Mouse (Mus musculus) forebrain, postnatal 0 days (tissue): ENCODE data around the gene Col8a2. TPM values are rescaled to one million over a fixed set of nuclear protein-coding genes. Genes with fewer than 3 reads are reported as not detected.
A peak's percentile ranks its signal among the peaks of the same experiment; 100 is the strongest.

Source experiments
- ATAC-seq: fragments of 200-750 bp; cut with Nextera tagmentation; 2 replicates; pipeline ENCODE4 v1.8.0; 2017; ENCODE audit warnings: mild to moderate bottlenecking, moderate library complexity
- DNase-seq: peaks from one replicate; pipeline ENCODE4 v3.0.0-alpha.2; 2015
- H3K27ac ChIP-seq: fragments of 300-500 bp; sonication (generic); 2 replicates; pipeline ENCODE4 v1.5.1; 2014; ENCODE audit warnings: low read depth, mild to moderate bottlenecking, antibody characterized with exemption, low read length, moderate library complexity, mixed read lengths
- H3K27me3 ChIP-seq: fragments of 300-500 bp; sonication (generic); 2 replicates; pipeline ENCODE4 v1.6.1; 2014; ENCODE audit warnings: mild to moderate bottlenecking, low read length, mixed read lengths; ENCODE audit not compliant: insufficient read depth
- H3K36me3 ChIP-seq: fragments of 300-500 bp; sonication (generic); 2 replicates; pipeline ENCODE4 v1.6.1; 2014; ENCODE audit warnings: mild to moderate bottlenecking, moderate library complexity; ENCODE audit not compliant: insufficient read depth
- H3K4me1 ChIP-seq: fragments of 300-500 bp; sonication (generic); 2 replicates; pipeline ENCODE4 v1.6.1; 2014; ENCODE audit warnings: antibody characterized with exemption; ENCODE audit not compliant: insufficient read depth
- H3K4me2 ChIP-seq: fragments of 300-500 bp; sonication (generic); 2 replicates; pipeline ENCODE4 v1.6.1; 2014; ENCODE audit warnings: low read depth, mild to moderate bottlenecking, moderate library complexity
- H3K4me3 ChIP-seq: fragments of 300-500 bp; sonication (generic); 2 replicates; pipeline ENCODE4 v1.5.1; 2014; ENCODE audit warnings: low read depth, low read length, mixed read lengths
- H3K9ac ChIP-seq: fragments of 300-500 bp; sonication (generic); 2 replicates; pipeline ENCODE4 v1.6.1; 2014; ENCODE audit warnings: mild to moderate bottlenecking
- H3K9me3 ChIP-seq: fragments of 300-500 bp; sonication (generic); 2 replicates; pipeline ENCODE4 v1.6.1; 2016; ENCODE audit warnings: low read length
- CTCF ChIP-seq: sonication (generic); IDR thresholded peaks from 2 replicates; pipeline ENCODE4 v1.5.1; 2016; ENCODE audit warnings: antibody characterized with exemption, control low read depth, low read depth
- WGBS: fragments of 180-500 bp; shearing (Covaris S2); extraction: QIAGEN DNeasy Blood & Tissue Kit; methylation state at CpG from one replicate; pipeline ENCODE4 v1.1.7; 2014; 5-methylcytosine and 5-hydroxymethylcytosine counted together
- polyA plus RNA-seq: library from polyadenylated mRNA; unstranded; fragments of >200 nt; fragmentation: Nextera tagmentation; extraction: Ambion mirVana; gene quantifications from 2 replicates; pipeline ENCODE4 v1.2.1, GENCODE M21; 2015
- total RNA-seq: library from RNA; depleted of rRNA; stranded (reverse); fragments of >200 nt; gene quantifications from 2 replicates; pipeline ENCODE4 v1.2.3, GENCODE M21; 2014

Col8a2 gene
- total and polyA plus RNA-seq, 2 experiments from 2014 or later, result 3.0 to 11.6 TPM

- WGBS, result 17% methylated on average over 10 of the region's 10 CpGs
- peaks cover 14% of the 10 kb centered on the region for H3K4me1 ChIP-seq
- no peak for DNase-seq
These were observed 25.9 kb upstream of the Col8a2 start for GRCm38 (mm10) chr4:126260520-126261201.

GRCm38 (mm10) chr4:126261266-126261665 lies 25.3 kb upstream of the Col8a2 start:
- H3K9me3 ChIP-seq, result no peaks in the 10 kb centered on the region
- ATAC-seq, result no peak
- H3K27me3 ChIP-seq, result no peaks in the 10 kb centered on the region; the same call in 1 of the 2 replicates
- no peak overlapping the region for H3K27ac ChIP-seq
- no peak overlapping the region for H3K9ac ChIP-seq
- 82% methylated on average over 6 of the region's 6 CpGs for WGBS
- no peak overlapping the region for H3K4me2 ChIP-seq
- no peak for DNase-seq
- TF ChIP-seq CTCF, result no peak
- peaks cover 4% of the 10 kb centered on the region; the same call in 1 of the 2 replicates for H3K36me3 ChIP-seq
- H3K4me1 ChIP-seq, result peaks cover 14% of the 10 kb centered on the region
- no peak overlapping the region for H3K4me3 ChIP-seq

More at GRCm38 (mm10) chr4:126260520-126261201, 25.9 kb upstream of the Col8a2 start:
- no peak overlapping the region for H3K4me2 ChIP-seq
- ATAC-seq, result no peak
- no peak overlapping the region for H3K9ac ChIP-seq
- H3K27me3 ChIP-seq, result no peaks in the 10 kb centered on the region; the same call in 1 of the 2 replicates
- no peak overlapping the region for H3K27ac ChIP-seq
- no peak overlapping the region for H3K4me3 ChIP-seq
- peaks cover 4% of the 10 kb centered on the region; the same call in 1 of the 2 replicates for H3K36me3 ChIP-seq
- H3K9me3 ChIP-seq, result no peaks in the 10 kb centered on the region
- no peak for TF ChIP-seq CTCF

- no peaks in the 10 kb centered on the region for H3K9me3 ChIP-seq
- TF ChIP-seq CTCF, result no peak
- H3K4me1 ChIP-seq, result peaks cover 14% of the 10 kb centered on the region
- no peak for DNase-seq
- 42% methylated on average over 7 of the region's 7 CpGs for WGBS
- no peak overlapping the region for H3K4me2 ChIP-seq
- H3K36me3 ChIP-seq, result peaks cover 4% of the 10 kb centered on the region; the same call in 1 of the 2 replicates
- ATAC-seq, result no peak
- no peak overlapping the region for H3K9ac ChIP-seq
- no peaks in the 10 kb centered on the region; the same call in 1 of the 2 replicates for H3K27me3 ChIP-seq
- no peak overlapping the region for H3K27ac ChIP-seq
- no peak overlapping the region for H3K4me3 ChIP-seq
These were observed 24.9 kb upstream of the Col8a2 start for GRCm38 (mm10) chr4:126261675-126262074.

GRCm38 (mm10) chr4:126262119-126262807 lies 24.3 kb upstream of the Col8a2 start, which contains the start of gene Trappc3:
TSS of gene Trappc3 (plus strand) at chr4:126262325.
- DNase-seq (peak; percentile 98), ATAC-seq (peak; percentile 99)
- Histone ChIP-seq H3K9me3 (no peaks in the 10 kb centered on the region), H3K36me3 (peaks cover 4% of the 10 kb centered on the region; the same call in 1 of the 2 replicates), H3K4me3 (peak within 1 kb of the TSS; percentile 67), H3K27me3 (no peaks in the 10 kb centered on the region; the same call in 1 of the 2 replicates), H3K4me1 (peaks cover 10% of the 10 kb centered on the region), H3K27ac (no peak within 1 kb of the TSS), H3K9ac (peak within 1 kb of the TSS; percentile 79), H3K4me2 (peak within 1 kb of the TSS; percentile 62)
- under 1% methylated on average over 46 of the region's 46 CpGs for WGBS
- TF ChIP-seq CTCF, result peak; percentile 99

GRCm38 (mm10) chr4:126269292-126269691 lies 17.3 kb upstream of the Col8a2 start:
- Histone ChIP-seq H3K4me2 (no peak overlapping the region), H3K9me3 (no peaks in the 10 kb centered on the region), H3K27ac (no peak overlapping the region), H3K9ac (no peak overlapping the region), H3K4me1 (no peaks in the 10 kb centered on the region), H3K4me3 (no peak overlapping the region), H3K27me3 (no peaks in the 10 kb centered on the region), H3K36me3 (peaks cover 25% of the 10 kb centered on the region)
- DNase-seq, result no peak
- ATAC-seq, result no peak
- TF ChIP-seq CTCF, result no peak
- 75% methylated on average over 3 of the region's 3 CpGs for WGBS

GRCm38 (mm10) chr4:126273753-126274152 lies 12.8 kb upstream of the Col8a2 start:
- no peak for TF ChIP-seq CTCF
- H3K9me3 ChIP-seq, result no peaks in the 10 kb centered on the region
- no peaks in the 10 kb centered on the region for H3K4me1 ChIP-seq
- H3K27me3 ChIP-seq, result no peaks in the 10 kb centered on the region
- no peak overlapping the region for H3K4me3 ChIP-seq
- no peak overlapping the region for H3K4me2 ChIP-seq
- no peak overlapping the region for H3K27ac ChIP-seq
- 69% methylated on average over 13 of the region's 13 CpGs for WGBS
- no peak overlapping the region for H3K9ac ChIP-seq
- DNase-seq, result no peak
- no peak for ATAC-seq
- peaks cover 34% of the 10 kb centered on the region for H3K36me3 ChIP-seq

GRCm38 (mm10) chr4:126275081-126275480 lies 11.5 kb upstream of the Col8a2 start:
- no peak for ATAC-seq

More at GRCm38 (mm10) chr4:126275081-126275480, 11.5 kb upstream of the Col8a2 start:
- H3K4me3 ChIP-seq, result no peak overlapping the region
- no peak for DNase-seq
- H3K4me1 ChIP-seq, result no peaks in the 10 kb centered on the region
- H3K27me3 ChIP-seq, result no peaks in the 10 kb centered on the region
- TF ChIP-seq CTCF, result no peak
- H3K36me3 ChIP-seq, result peaks cover 34% of the 10 kb centered on the region
- H3K9me3 ChIP-seq, result no peaks in the 10 kb centered on the region
- H3K9ac ChIP-seq, result no peak overlapping the region
- H3K4me2 ChIP-seq, result no peak overlapping the region
- WGBS, result 83% methylated on average over 4 of the region's 4 CpGs
- H3K27ac ChIP-seq, result no peak overlapping the region
